Mouse (Mus musculus) hindbrain, embryonic 16.5 days (tissue): Measurements from ENCODE around the gene Atf1. TPM values are rescaled to one million over a fixed set of nuclear protein-coding genes. Genes with fewer than 3 reads are reported as not detected.
"Not testable (repeated sequence)": the region's sequence is repeated elsewhere in the genome, so short reads cannot be mapped to it uniquely, and the experiment has no call there.

Source experiments
- ATAC-seq: fragments of 200-750 bp; cut with Nextera tagmentation; 2 replicates; pipeline ENCODE4 v1.8.0; 2017; ENCODE audit warnings: moderate TSS enrichment, moderate library complexity
- H3K27ac ChIP-seq: fragments of 300-500 bp; sonication (generic); 2 replicates; pipeline ENCODE4 v1.5.1; 2014; ENCODE audit warnings: low read depth, mild to moderate bottlenecking, control low read depth, low read length, moderate library complexity
- H3K27me3 ChIP-seq: fragments of 300-500 bp; sonication (generic); replicated peaks from 2 replicates; pipeline ENCODE4 v1.6.1; 2014; ENCODE audit warnings: low read length; ENCODE audit not compliant: control insufficient read depth, insufficient read depth
- H3K36me3 ChIP-seq: fragments of 300-500 bp; sonication (generic); 2 replicates; pipeline ENCODE4 v1.6.1; 2014; ENCODE audit warnings: mild to moderate bottlenecking, low read length, moderate library complexity, mixed read lengths; ENCODE audit not compliant: control insufficient read depth, insufficient read depth
- H3K4me1 ChIP-seq: fragments of 300-500 bp; sonication (generic); 2 replicates; pipeline ENCODE4 v1.6.1; 2014; ENCODE audit warnings: low read depth, low read length; ENCODE audit not compliant: control insufficient read depth, insufficient read depth
- H3K4me2 ChIP-seq: fragments of 300-500 bp; sonication (generic); 2 replicates; pipeline ENCODE4 v1.6.1; 2014; ENCODE audit warnings: mild to moderate bottlenecking, low read length, control low read depth, moderate library complexity
- H3K4me3 ChIP-seq: fragments of 300-500 bp; sonication (generic); 2 replicates; pipeline ENCODE4 v1.5.1; 2014; ENCODE audit warnings: mild to moderate bottlenecking, low read length, control low read depth, moderate library complexity
- H3K9ac ChIP-seq: fragments of 300-500 bp; sonication (generic); 2 replicates; pipeline ENCODE4 v1.6.1; 2014; ENCODE audit warnings: low read depth, mild to moderate bottlenecking, control low read depth, low read length, moderate library complexity
- H3K9me3 ChIP-seq: fragments of 300-500 bp; sonication (generic); 2 replicates; pipeline ENCODE4 v1.6.1; 2014; ENCODE audit warnings: mild to moderate bottlenecking, low read length, moderate library complexity; ENCODE audit not compliant: control insufficient read depth
- WGBS: fragments of 180-500 bp; shearing (Covaris S2); extraction: QIAGEN DNeasy Blood & Tissue Kit; methylation state at CpG from one replicate; pipeline ENCODE4 v1.1.7; 2014; 5-methylcytosine and 5-hydroxymethylcytosine counted together
- polyA plus RNA-seq: library from polyadenylated mRNA; unstranded; fragments of >200 nt; fragmentation: Nextera tagmentation; extraction: Ambion mirVana; gene quantifications from 2 replicates; pipeline ENCODE4 v1.2.1, GENCODE M21; 2015

The Atf1 gene
- polyA plus RNA-seq, 1 experiment from 2014 or later, result 13.1 TPM

DNA sequence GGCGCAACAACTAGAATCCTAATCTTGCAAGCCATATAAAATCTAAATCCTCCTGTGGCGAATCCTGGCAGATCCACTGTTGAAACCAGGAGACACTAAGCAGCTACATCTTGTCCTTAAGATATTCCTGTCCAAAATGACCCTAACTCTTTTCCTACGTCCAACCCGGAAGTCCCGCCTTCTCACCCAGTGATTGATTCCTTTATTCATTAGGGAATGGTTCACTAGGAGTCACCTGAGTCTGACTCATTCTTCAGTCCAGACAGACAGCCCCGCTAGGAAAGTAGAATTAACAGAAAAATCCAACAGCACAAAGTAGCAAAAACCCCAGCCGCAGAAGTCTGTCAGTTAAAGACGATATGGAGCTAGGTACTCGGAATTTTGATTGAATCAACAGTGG is 19.7 kb downstream of the Atf1 start:
- H3K36me3 ChIP-seq, result peaks cover 13% of the 10 kb centered on the region
- H3K9me3 ChIP-seq, result no peaks in the 10 kb centered on the region
- H3K4me1 ChIP-seq, result no peaks in the 10 kb centered on the region
- no peaks in the 10 kb centered on the region for H3K27me3 ChIP-seq
- no peak overlapping the region for H3K27ac ChIP-seq
- no peak for ATAC-seq
- 94% methylated on average over 9 of the region's 9 CpGs for WGBS
- H3K4me3 ChIP-seq, result no peak overlapping the region
- H3K4me2 ChIP-seq, result no peak overlapping the region
- H3K9ac ChIP-seq, result no peak overlapping the region

DNA sequence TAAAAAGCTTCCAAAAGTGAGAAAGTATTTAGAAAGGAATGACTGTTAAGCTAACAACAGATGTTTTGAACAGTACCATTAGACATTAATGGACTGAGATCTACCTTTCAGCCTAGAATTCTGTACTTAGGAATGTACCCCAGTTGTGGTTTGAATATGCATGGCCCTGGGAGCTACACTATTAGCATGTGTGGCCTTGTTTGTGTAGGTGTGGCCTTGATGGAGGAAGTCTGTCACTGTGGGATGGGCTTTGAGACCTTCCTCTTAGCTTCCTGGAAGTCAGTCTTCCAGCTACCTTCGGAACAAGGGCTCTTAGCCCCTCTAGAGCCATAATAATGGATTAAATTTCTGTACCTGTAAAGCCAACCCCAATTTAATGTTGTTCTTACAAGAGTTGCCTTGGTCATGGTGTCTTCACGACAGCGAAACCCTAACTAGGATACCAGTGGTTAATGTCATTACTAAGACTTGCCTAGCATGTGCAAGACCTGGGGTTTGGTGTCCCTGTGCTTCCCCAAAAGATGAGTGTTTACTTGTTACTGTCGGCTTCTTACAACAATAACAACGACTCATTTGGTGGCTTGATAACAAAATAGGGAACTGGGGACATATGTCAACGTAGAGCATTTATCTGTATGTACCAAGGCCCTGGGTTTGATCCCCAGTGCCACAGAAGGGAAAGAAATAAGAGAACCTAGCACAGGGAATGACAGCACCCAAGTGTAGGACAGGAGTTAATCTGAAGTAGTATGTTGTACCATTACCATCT is 21.2 kb downstream of the Atf1 start:
- Histone ChIP-seq H3K4me1 (no peaks in the 10 kb centered on the region), H3K36me3 (peaks cover 18% of the 10 kb centered on the region), H3K4me3 (no peak overlapping the region), H3K27me3 (no peaks in the 10 kb centered on the region), H3K27ac (no peak overlapping the region), H3K9ac (no peak overlapping the region), H3K9me3 (no peaks in the 10 kb centered on the region), H3K4me2 (no peak overlapping the region)
- 92% methylated on average over 6 of the region's 6 CpGs for WGBS
- ATAC-seq, result no peak

DNA sequence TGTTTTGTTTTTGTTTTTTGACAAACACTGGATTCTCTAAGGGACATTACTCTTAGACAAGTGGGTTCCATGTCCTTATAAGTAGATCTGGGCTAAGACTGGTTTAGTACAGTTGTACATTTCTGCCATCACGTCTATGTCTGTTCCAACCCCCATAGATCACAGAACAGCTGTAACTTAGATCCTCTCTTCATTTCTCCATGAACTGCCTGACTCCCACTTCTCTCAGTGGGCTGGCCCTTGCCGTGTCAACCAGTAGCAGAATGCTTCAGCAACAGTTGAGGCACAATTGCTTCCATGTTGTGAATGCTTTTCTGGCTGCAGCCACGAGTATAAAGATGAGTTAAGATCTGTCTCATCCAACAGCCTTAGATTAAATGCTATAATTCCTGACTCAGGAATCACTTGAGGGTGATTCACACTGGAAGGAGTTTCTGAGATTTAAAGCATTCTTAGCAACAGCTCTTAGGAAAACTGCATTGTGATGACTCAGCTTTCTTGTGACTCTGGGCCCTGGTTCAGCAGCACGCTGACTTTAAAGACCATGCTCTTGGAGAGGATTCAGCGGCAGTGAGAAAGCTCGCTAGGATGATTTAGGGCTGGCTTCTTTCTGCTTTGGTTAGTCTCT is 23.6 kb downstream of the Atf1 start:
- H3K9me3 ChIP-seq, result no peaks in the 10 kb centered on the region
- no peaks in the 10 kb centered on the region for H3K4me1 ChIP-seq
- no peak overlapping the region for H3K4me2 ChIP-seq
- H3K36me3 ChIP-seq, result peaks cover 31% of the 10 kb centered on the region
- no peak for ATAC-seq
- 91% methylated on average over 6 of the region's 6 CpGs for WGBS
- H3K27me3 ChIP-seq, result no peaks in the 10 kb centered on the region
- no peak overlapping the region for H3K9ac ChIP-seq
- no peak overlapping the region for H3K4me3 ChIP-seq
- no peak overlapping the region for H3K27ac ChIP-seq

DNA sequence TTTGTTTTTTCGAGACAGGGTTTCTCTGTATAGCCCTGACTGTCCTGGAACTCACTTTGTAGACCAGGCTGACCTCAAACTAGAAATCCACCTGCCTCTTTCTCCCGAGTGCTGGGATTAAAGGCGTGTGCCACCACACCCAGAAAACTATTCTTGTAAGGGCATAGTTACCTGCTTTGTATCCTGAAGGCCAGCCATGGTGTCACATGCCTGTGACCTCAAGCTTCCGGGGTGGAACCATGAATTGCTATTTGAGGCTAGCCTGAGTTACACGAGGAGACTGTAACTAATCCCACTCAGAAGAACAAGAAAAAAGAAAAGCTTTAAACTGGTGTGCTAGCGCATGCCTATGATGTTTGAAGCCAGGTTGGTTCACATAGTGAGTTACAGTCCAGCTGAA is 28.8 kb downstream of the Atf1 start:
- WGBS, result 90% methylated on average over 6 of the region's 6 CpGs
- peaks cover 37% of the 10 kb centered on the region for H3K36me3 ChIP-seq

DNA sequence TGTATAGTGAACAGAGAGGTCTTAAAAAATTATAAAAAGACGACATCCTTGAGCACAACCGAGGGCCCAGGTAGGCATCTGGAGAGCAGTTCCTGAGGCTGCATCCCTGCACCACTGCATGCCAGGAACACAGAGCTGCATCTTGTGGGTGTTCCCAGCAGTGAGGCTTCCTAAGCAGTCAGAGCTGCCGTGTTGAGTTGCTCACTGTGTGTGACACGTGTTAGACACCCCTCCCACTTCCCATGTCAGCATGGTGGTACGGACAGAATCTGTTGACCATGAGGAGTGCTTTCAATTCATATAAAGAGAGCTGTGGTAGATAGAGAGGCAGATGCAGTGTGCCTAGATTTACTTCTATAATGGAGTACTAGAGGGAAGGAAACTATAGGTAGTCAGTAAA is 29.7 kb downstream of the Atf1 start:
- Histone ChIP-seq H3K36me3 (peaks cover 37% of the 10 kb centered on the region), H3K27me3 (no peaks in the 10 kb centered on the region)
- no peak for ATAC-seq

More for the DNA sequence above, 28.8 kb downstream of the Atf1 start:
- no peaks in the 10 kb centered on the region for H3K27me3 ChIP-seq
- H3K4me1 ChIP-seq, result no peaks in the 10 kb centered on the region
- no peaks in the 10 kb centered on the region for H3K9me3 ChIP-seq
- no peak overlapping the region for H3K9ac ChIP-seq
- no peak overlapping the region for H3K4me2 ChIP-seq
- ATAC-seq, result no peak
- H3K27ac ChIP-seq, result no peak overlapping the region
- H3K4me3 ChIP-seq, result no peak overlapping the region

DNA sequence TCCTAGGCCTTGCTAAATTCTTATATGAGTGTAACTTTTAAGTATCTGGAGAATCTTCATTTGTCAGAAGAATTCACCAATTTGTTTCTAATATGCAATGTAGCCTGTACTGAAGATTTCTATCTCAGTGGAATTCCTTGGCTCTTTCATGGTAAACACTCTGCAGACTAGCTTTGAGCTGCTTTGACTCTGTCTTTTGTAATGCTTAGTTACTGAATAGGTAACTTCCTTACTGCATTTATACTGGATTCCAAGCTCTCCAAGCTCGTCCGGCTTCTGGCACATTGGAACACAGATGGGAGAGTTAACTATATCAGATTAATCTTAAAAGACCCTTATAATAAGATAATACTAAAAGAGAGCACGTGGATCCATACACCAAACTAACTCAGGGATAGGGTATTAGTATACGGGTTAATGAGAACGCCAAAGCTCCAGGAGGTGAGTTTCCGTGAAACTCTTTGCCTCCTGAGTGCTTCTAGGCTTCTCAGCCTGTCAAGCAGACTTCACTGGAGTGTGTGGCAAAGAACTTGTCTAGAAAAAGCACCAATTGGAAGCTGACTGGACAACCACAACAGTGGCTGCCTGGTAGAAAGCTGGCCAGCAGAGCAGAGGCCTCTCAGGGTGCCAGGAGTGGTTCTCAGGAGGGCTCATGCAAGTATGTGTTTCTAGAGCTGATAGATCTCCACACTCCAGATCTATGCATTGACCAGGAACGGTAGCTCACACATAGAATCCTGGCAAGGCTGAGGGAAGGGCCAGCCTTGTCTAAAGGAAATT is 31.2 kb downstream of the Atf1 start:
- H3K4me1 ChIP-seq, result no peaks in the 10 kb centered on the region
- 95% methylated on average over 7 of the region's 7 CpGs for WGBS
- H3K9me3 ChIP-seq, result no peaks in the 10 kb centered on the region
- H3K36me3 ChIP-seq, result peaks cover 30% of the 10 kb centered on the region
- no peaks in the 10 kb centered on the region for H3K27me3 ChIP-seq
- H3K9ac ChIP-seq, result no peak overlapping the region
- no peak overlapping the region for H3K27ac ChIP-seq
- no peak overlapping the region for H3K4me3 ChIP-seq
- no peak overlapping the region for H3K4me2 ChIP-seq
- ATAC-seq, result no peak

More for the DNA sequence above, 29.7 kb downstream of the Atf1 start:
- Histone ChIP-seq H3K4me2 (no peak overlapping the region), H3K9me3 (no peaks in the 10 kb centered on the region), H3K27ac (no peak overlapping the region), H3K9ac (no peak overlapping the region), H3K4me3 (no peak overlapping the region), H3K4me1 (no peaks in the 10 kb centered on the region)
- WGBS, result 83% methylated on average over 5 of the region's 5 CpGs

GRCm38 (mm10) chr15:100260351-100260750 is 32.7 kb downstream of the Atf1 start:
- WGBS, result 86% methylated on average over 6 of the region's 7 CpGs
- not testable (repeated sequence) for H3K27ac ChIP-seq, H3K9me3 ChIP-seq, ATAC-seq, H3K4me1 ChIP-seq, H3K4me3 ChIP-seq, H3K4me2 ChIP-seq, H3K27me3 ChIP-seq, H3K9ac ChIP-seq
- H3K36me3 ChIP-seq, result peaks cover 17% of the 10 kb centered on the region

DNA sequence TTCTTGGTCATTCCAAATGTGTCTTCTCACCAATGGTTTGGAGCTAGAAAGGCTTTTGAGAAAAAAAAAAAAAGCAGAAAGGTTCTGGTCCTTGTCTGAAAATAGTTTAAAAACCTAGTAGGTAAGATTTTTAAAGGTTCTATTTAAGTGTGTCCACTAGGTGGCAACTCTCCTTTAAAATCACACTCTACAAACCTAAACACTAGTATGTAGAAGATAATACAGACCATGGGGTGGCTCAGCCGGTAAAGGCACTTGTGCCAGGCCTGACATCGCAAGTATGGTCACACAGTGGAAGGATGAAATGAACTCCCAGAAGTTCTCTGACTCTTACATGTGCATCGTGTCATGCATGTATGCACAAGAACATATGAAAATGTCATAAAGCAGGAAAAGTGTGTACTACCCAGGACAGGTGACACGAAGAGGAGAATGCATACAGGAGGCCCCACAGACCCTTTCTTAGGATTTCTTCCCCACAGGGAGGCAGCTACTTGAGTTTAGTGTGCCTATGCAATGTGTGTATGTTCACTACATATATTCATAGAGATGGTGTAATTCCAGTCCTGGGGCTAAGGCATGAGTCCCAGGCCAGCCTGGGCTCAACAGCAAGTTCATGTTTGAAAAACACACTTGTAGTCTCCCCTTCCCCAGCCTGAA is 35.8 kb downstream of the Atf1 start:
- no peak overlapping the region for H3K9ac ChIP-seq
- no peak for ATAC-seq
- no peak overlapping the region for H3K4me2 ChIP-seq
- H3K27ac ChIP-seq, result no peak overlapping the region
- no peak overlapping the region for H3K4me3 ChIP-seq
- 18% methylated on average over 4 of the region's 4 CpGs for WGBS
- H3K9me3 ChIP-seq, result no peaks in the 10 kb centered on the region
- H3K36me3 ChIP-seq, result peaks cover 8% of the 10 kb centered on the region
- no peaks in the 10 kb centered on the region for H3K4me1 ChIP-seq
- H3K27me3 ChIP-seq, result no peaks in the 10 kb centered on the region
